Mouse (Mus musculus) brain, embryonic 14.5 days (tissue): ENCODE measurements around the gene Ubtd2.

Source experiments
- CTCF ChIP-seq: fragments of 200-500 bp; IDR thresholded peaks from 2 replicates; pipeline ENCODE4 v1.5.1; 2012; ENCODE audit warnings: inconsistent platforms, mild to moderate bottlenecking, moderate library complexity, borderline replicate concordance; ENCODE audit not compliant: insufficient read depth, insufficient read length; ENCODE audit errors: extremely low read depth
- POLR2A ChIP-seq: fragments of 200-500 bp; IDR thresholded peaks from 2 replicates; pipeline ENCODE4 v1.6.1; 2012; ENCODE audit warnings: mild to moderate bottlenecking, inconsistent platforms, borderline replicate concordance; ENCODE audit not compliant: poor library complexity, insufficient read depth, insufficient read length, severe bottlenecking; ENCODE audit errors: extremely low read depth

DNA sequence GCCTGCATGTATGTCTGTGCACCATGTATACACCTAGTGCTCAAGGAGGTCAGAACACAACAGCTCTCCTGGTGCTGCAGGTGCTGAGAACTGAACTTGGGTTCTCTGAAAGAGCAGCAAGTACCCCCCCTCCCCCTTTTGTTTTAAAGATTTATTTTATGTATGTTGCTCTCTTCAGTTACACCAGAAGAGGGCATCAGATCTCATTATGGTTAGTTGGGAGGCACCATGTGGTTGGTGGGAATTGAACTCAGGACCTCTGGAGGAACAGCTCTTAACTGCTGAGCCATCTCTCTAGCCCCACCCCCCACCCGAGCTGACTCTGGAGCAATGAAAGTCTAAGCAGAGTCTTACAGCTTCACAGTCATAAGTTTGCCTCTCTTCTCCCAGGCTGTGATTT is 55.8 kb downstream of the Ubtd2 start:
- TF ChIP-seq POLR2A, result no peak
- TF ChIP-seq CTCF, result no peak
